Mouse (Mus musculus): ENCODE measurements around the gene H1foo. TPM values are rescaled to one million over a fixed set of nuclear protein-coding genes. Genes with fewer than 3 reads are reported as not detected.
A peak's percentile ranks its signal among the peaks of the same experiment; 100 is the strongest.

Gene H1foo
- polyA plus RNA-seq, 1 experiment = not detected

DNA sequence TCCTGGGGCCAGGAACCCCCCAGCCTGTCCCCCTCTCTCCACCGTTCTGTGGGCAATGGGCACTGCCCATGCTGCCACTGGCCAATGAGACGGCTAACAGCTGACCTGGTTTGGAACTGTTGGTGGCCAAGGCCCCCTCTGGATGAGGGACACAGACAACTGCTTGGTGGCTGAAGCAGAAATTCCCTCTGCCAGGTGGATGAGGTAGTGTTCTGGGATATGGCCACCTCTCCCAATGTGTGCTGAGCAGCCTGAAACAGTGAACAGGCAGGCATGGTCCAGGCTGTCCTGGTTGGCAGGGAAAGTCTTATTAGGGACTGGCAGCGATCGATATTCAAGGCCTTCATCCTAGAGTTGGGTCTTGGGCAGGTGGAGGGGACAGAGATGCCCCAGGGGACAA, 10.4 kb downstream of the H1foo start:
- TF ChIP-seq CTCF (IDR thresholded peaks at IDR 0.05; ENCODE audit: control insufficient read depth, insufficient read depth, insufficient replicate concordance, low read depth, low read length) (no peak), POLR2A (IDR thresholded peaks at IDR 0.05; ENCODE audit: control insufficient read depth, low read depth, low read length) (no peak)
- Histone ChIP-seq H3K4me3 (ENCODE audit: control insufficient read depth, low read depth, low read length) (no peak overlapping the region), H3K4me1 (ENCODE audit: control insufficient read depth, insufficient read depth, low read length) (peaks cover 6% of the 10 kb centered on the region), H3K36me3 (ENCODE audit: control insufficient read depth, insufficient read depth, low read length) (no peaks in the 10 kb centered on the region), H3K27me3 (ENCODE audit: control insufficient read depth, insufficient read depth, low read length) (no peaks in the 10 kb centered on the region), H3K27ac (ENCODE audit: control insufficient read depth, insufficient read depth, low read depth, low read length) (no peak overlapping the region)

- Histone ChIP-seq H3K4me1 (ENCODE audit: control insufficient read depth, insufficient read depth, low read length) (peaks cover 8% of the 10 kb centered on the region), H3K4me3 (ENCODE audit: control insufficient read depth, low read depth, low read length) (no peak overlapping the region), H3K27ac (ENCODE audit: control insufficient read depth, insufficient read depth, low read depth, low read length) (no peak overlapping the region), H3K27me3 (ENCODE audit: control insufficient read depth, insufficient read depth, low read length) (no peaks in the 10 kb centered on the region), H3K36me3 (ENCODE audit: control insufficient read depth, insufficient read depth, low read length) (no peaks in the 10 kb centered on the region)
- TF ChIP-seq CTCF (IDR thresholded peaks at IDR 0.05; ENCODE audit: control insufficient read depth, insufficient read depth, insufficient replicate concordance, low read depth, low read length) (no peak), POLR2A (IDR thresholded peaks at IDR 0.05; ENCODE audit: control insufficient read depth, low read depth, low read length) (no peak)
Observed at GRCm38 (mm10) chr6:115955664-115956063, 10.9 kb downstream of the H1foo start.

- Histone ChIP-seq H3K4me1 (ENCODE audit: control insufficient read depth, insufficient read depth, low read length) (peaks cover 13% of the 10 kb centered on the region), H3K4me3 (ENCODE audit: control insufficient read depth, low read depth, low read length) (no peak overlapping the region), H3K27me3 (ENCODE audit: control insufficient read depth, insufficient read depth, low read length) (no peaks in the 10 kb centered on the region), H3K27ac (ENCODE audit: control insufficient read depth, insufficient read depth, low read depth, low read length) (no peak overlapping the region), H3K36me3 (ENCODE audit: control insufficient read depth, insufficient read depth, low read length) (no peaks in the 10 kb centered on the region)
- TF ChIP-seq CTCF (IDR thresholded peaks at IDR 0.05; ENCODE audit: control insufficient read depth, insufficient read depth, insufficient replicate concordance, low read depth, low read length) = 0 out of 2 replicates have a peak, but pooled peaks have one; percentile 9
- TF ChIP-seq POLR2A (IDR thresholded peaks at IDR 0.05; ENCODE audit: control insufficient read depth, low read depth, low read length) = no peak
Observed at GRCm38 (mm10) chr6:115956418-115956921, 11.7 kb downstream of the H1foo start.

DNA sequence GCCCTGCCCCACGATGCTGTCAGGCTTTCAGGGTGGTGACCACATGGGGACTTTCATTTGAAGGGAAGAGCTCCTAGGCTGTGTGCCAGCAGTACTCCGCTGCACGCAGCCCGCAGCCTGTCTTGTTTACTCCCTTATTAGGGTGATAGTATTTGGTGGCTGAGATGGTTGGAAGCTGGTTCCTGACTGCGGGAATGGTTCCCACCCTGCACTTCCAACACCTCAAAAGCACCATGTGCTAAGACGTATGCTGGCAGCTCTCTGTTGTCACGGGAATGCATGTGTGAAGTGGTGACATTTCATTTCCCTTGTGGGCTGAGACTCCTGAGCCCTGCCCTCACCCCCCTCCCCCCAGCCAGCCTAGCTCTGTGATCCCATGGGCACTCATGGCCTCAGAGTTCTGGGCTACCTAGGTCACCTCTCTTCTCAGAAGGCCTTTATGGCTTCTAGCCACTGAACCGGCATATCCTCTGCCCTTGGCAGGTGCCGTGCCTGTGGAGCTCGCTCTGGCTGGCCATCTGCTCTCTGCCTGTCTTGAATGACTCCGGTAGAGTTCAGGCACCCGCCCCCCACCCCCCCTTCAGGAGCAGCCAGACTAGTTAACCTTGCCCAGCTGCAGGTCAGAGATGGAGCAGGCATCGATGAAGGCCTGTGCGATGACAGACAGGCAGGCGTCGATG, 12.3 kb downstream of the H1foo start:
- H3K36me3 ChIP-seq (ENCODE audit: control insufficient read depth, insufficient read depth, low read length) = no peaks in the 10 kb centered on the region
- H3K27me3 ChIP-seq (ENCODE audit: control insufficient read depth, insufficient read depth, low read length) = no peaks in the 10 kb centered on the region
- H3K4me3 ChIP-seq (ENCODE audit: control insufficient read depth, low read depth, low read length) = no peak overlapping the region
- peaks cover 13% of the 10 kb centered on the region for H3K4me1 ChIP-seq (ENCODE audit: control insufficient read depth, insufficient read depth, low read length)
- TF ChIP-seq POLR2A (IDR thresholded peaks at IDR 0.05; ENCODE audit: control insufficient read depth, low read depth, low read length) (no peak), CTCF (IDR thresholded peaks at IDR 0.05; ENCODE audit: control insufficient read depth, insufficient read depth, insufficient replicate concordance, low read depth, low read length) (no peak)
- H3K27ac ChIP-seq (ENCODE audit: control insufficient read depth, insufficient read depth, low read depth, low read length) = no peak overlapping the region

DNA sequence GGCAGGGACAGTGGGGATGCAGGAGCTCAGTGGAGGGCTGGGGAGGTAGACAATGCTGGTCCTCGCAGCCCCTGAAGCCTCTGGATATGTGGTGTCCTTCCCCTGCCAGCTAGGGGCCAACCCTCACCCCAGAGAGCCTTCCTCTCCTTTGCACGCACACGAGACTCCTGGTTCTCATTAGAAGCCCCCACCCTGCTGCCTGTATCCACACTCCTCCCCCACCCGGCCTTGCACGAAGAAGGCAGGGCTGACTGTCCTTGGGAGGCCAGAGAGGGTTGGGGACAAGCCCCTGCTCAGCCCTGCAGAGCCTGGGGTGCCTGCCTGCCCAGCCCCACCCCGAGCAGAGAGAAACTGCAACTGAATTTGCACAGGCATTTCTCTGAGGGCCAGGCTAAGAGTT, 12.9 kb downstream of the H1foo start:
- Histone ChIP-seq H3K27ac (ENCODE audit: control insufficient read depth, insufficient read depth, low read depth, low read length) (no peak overlapping the region), H3K27me3 (ENCODE audit: control insufficient read depth, insufficient read depth, low read length) (no peaks in the 10 kb centered on the region), H3K4me1 (ENCODE audit: control insufficient read depth, insufficient read depth, low read length) (peaks cover 13% of the 10 kb centered on the region), H3K36me3 (ENCODE audit: control insufficient read depth, insufficient read depth, low read length) (no peaks in the 10 kb centered on the region), H3K4me3 (ENCODE audit: control insufficient read depth, low read depth, low read length) (no peak overlapping the region)
- no peak for TF ChIP-seq CTCF (IDR thresholded peaks at IDR 0.05; ENCODE audit: control insufficient read depth, insufficient read depth, insufficient replicate concordance, low read depth, low read length)
- TF ChIP-seq POLR2A (IDR thresholded peaks at IDR 0.05; ENCODE audit: control insufficient read depth, low read depth, low read length) = no peak

GRCm38 (mm10) chr6:115958445-115958844, 13.7 kb downstream of the H1foo start:
- no peak overlapping the region for H3K27ac ChIP-seq (ENCODE audit: control insufficient read depth, insufficient read depth, low read depth, low read length)
- H3K4me1 ChIP-seq (ENCODE audit: control insufficient read depth, insufficient read depth, low read length) = peaks cover 13% of the 10 kb centered on the region
- H3K36me3 ChIP-seq (ENCODE audit: control insufficient read depth, insufficient read depth, low read length) = no peaks in the 10 kb centered on the region
- TF ChIP-seq POLR2A (IDR thresholded peaks at IDR 0.05; ENCODE audit: control insufficient read depth, low read depth, low read length) = no peak
- TF ChIP-seq CTCF (IDR thresholded peaks at IDR 0.05; ENCODE audit: control insufficient read depth, insufficient read depth, insufficient replicate concordance, low read depth, low read length) = no peak
- H3K4me3 ChIP-seq (ENCODE audit: control insufficient read depth, low read depth, low read length) = no peak overlapping the region
- H3K27me3 ChIP-seq (ENCODE audit: control insufficient read depth, insufficient read depth, low read length) = no peaks in the 10 kb centered on the region

DNA sequence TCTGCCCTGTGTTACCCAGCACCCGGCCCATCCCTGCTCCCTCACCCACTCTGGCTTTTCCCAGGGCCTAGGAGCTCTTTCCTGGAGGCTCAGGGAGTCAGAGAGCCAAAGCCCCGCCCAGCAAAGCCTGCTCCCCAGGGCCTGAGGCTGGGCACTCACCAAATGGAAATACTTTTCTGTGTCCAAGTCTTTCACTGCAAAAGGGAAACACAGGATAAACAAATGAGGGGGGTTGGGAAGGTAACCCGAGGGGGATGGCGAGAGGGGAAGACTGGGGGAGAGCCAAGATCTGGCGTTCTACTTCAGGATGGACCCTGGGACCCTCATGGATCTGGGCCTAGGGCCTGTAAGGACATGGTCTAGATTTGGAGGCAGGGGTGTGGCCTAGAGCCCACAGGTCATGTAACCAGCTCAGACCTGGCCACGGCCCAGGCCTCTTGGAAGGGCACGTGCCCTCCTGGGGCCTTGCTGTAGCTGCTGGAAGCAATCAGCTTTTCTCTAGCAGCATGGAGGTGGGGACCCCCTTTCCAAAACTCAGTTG, 14.5 kb downstream of the H1foo start:
- no peak for TF ChIP-seq CTCF (IDR thresholded peaks at IDR 0.05; ENCODE audit: control insufficient read depth, insufficient read depth, insufficient replicate concordance, low read depth, low read length)
- TF ChIP-seq POLR2A (IDR thresholded peaks at IDR 0.05; ENCODE audit: control insufficient read depth, low read depth, low read length) = no peak
- Histone ChIP-seq H3K27ac (ENCODE audit: control insufficient read depth, insufficient read depth, low read depth, low read length) (0 out of 2 replicates have a peak overlapping the region, but pooled peaks have one; percentile 26), H3K27me3 (ENCODE audit: control insufficient read depth, insufficient read depth, low read length) (no peaks in the 10 kb centered on the region), H3K36me3 (ENCODE audit: control insufficient read depth, insufficient read depth, low read length) (no peaks in the 10 kb centered on the region), H3K4me3 (ENCODE audit: control insufficient read depth, low read depth, low read length) (no peak overlapping the region), H3K4me1 (ENCODE audit: control insufficient read depth, insufficient read depth, low read length) (peaks cover 13% of the 10 kb centered on the region)
